Mouse (Mus musculus): ENCODE results near the gene Ttc30a2.

Gene Ttc30a2

DNA sequence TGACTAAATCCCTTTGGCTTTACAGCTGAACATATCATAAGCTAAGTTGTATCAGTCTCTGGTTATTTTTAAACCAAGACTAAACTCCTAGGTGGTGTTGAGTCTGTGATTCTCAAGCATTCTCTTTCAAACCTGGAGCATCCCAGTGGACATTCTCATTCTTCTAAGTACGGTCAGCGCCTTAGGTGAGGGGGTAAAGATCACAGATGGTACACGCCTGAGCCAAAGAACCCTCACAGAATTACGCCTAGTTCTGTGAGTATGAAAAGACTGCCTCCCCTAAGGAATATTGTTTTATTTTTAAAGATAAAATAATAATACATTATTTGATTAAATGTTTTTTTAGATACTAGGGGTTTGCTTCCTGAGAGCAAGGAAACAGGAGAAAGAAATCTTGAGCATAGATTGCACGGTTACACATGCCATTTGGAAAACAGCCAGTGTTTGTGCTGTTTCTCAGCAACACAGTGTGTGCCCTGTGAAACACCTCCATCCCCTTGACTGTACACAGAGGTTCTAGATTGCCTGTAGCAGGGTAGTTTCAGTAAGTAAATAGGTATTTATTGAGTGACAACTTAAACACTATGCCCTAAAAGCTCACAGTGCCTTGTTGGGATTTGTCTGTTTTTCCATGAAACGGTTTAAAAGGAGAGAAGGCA is 48.1 kb downstream of the Ttc30a2 start:
- peak; percentile 34 for DNase-seq (ENCODE audit: low spot score)

- no peak for DNase-seq (ENCODE audit: low spot score)
These were observed 48.8 kb downstream of the Ttc30a2 start for GRCm38 (mm10) chr2:75929141-75929540.

DNA sequence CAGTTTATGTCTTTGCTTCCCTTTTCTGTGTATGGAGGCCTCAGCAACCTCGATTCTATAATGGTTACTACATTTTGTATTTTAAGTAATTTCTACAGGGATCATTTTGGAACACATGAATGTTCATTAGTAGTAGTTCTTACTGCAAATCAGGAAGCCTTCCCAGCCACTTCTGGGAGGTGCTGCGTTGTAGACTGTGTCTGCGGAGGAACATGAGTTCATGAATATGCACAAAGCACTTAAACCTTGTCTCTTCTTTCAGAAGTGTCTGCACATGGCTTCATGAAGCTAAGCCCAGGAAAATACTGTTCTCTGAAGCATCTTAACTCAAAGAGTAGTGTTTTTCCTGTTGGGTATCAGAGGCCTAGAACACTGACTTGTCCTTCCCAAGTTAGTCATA is 50.0 kb downstream of the Ttc30a2 start:
- no peak for DNase-seq (ENCODE audit: low spot score)

- DNase-seq (ENCODE audit: low spot score), result no peak
These were observed 51.9 kb downstream of the Ttc30a2 start for GRCm38 (mm10) chr2:75926061-75926460.

Data from MN1 (cell line).